Mouse (Mus musculus): Measurements from ENCODE around the gene Gabbr2.

DNA sequence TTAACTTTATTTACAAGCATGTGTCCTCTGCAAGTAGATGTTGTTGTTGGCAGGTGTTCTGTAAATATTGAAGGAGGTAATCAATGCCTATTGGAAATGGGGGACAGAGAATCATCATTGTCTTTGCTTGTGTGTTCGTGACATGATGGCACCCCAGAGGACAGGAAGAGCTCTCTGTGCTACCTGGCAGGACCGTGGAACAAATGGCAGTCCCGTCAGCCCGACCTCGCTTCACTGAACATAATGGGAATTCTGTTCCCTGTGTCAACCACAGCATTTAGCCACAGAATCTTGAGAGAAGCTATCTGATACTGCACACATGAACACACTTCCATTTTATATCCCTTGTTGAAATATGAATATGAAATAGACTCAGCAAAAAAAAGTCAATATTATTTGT lies 332.7 kb downstream of the Gabbr2 start:
- no peak for TF ChIP-seq POLR2A (IDR thresholded peaks at IDR 0.05; ENCODE audit: insufficient read depth, low read length)
- no peak for TF ChIP-seq CTCF (IDR thresholded peaks at IDR 0.05; ENCODE audit: low read depth, low read length)

Measured in ES-Bruce4 (cell line).